Mouse (Mus musculus): ENCODE data around the gene Asxl2. TPM values are rescaled to one million over a fixed set of nuclear protein-coding genes. Genes with fewer than 3 reads are reported as not detected.

The Asxl2 gene
- 10.9 and 13.0 TPM in 2 replicates for polyA plus RNA-seq (2015; fragmentation: Nextera tagmentation; extraction: Ambion mirVana)

- H3K36me3 ChIP-seq (ENCODE audit: control insufficient read depth, insufficient read depth, low read length), result no peaks in the 10 kb centered on the region
- WGBS, result under 1% methylated on average over 49 of the region's 53 CpGs
- H3K9ac ChIP-seq (ENCODE audit: low read depth, low read length), result peak within 1 kb of the TSS; percentile 79
- peak within 1 kb of the TSS; percentile 95 for H3K4me3 ChIP-seq (ENCODE audit: low read depth, low read length)
- ATAC-seq, result peak; percentile 96
- peak within 1 kb of the TSS; percentile 92 for H3K27ac ChIP-seq (ENCODE audit: low read length)
- no peaks in the 10 kb centered on the region for H3K9me3 ChIP-seq (replicated peaks; ENCODE audit: control insufficient read depth, low read length, poor library complexity, severe bottlenecking)
- H3K4me1 ChIP-seq (ENCODE audit: control insufficient read depth, insufficient read depth, low read length), result peaks cover 20% of the 10 kb centered on the region
- H3K27me3 ChIP-seq (ENCODE audit: control insufficient read depth, insufficient read depth, low read depth, low read length), result no peaks in the 10 kb centered on the region
- peak within 1 kb of the TSS; percentile 69 for H3K4me2 ChIP-seq (ENCODE audit: low read length)
These were observed at the start of gene Asxl2 for GRCm38 (mm10) chr12:3426530-3427034. TSS of gene Asxl2 (plus strand) at chr12:3426857.

GRCm38 (mm10) chr12:3377190-3377589 is 49.5 kb upstream of the Asxl2 start:
- no peak overlapping the region for H3K4me3 ChIP-seq (ENCODE audit: low read depth, low read length)
- H3K36me3 ChIP-seq (ENCODE audit: control insufficient read depth, insufficient read depth, low read length), result peaks cover 19% of the 10 kb centered on the region
- WGBS, result 27% methylated on average over 3 of the region's 3 CpGs
- no peak for ATAC-seq
- no peaks in the 10 kb centered on the region for H3K9me3 ChIP-seq (replicated peaks; ENCODE audit: control insufficient read depth, low read length, poor library complexity, severe bottlenecking)
- H3K4me2 ChIP-seq (ENCODE audit: low read length), result no peak overlapping the region
- H3K9ac ChIP-seq (ENCODE audit: low read depth, low read length), result no peak overlapping the region
- no peak overlapping the region for H3K27ac ChIP-seq (ENCODE audit: low read length)
- H3K27me3 ChIP-seq (ENCODE audit: control insufficient read depth, insufficient read depth, low read depth, low read length), result no peaks in the 10 kb centered on the region
- H3K4me1 ChIP-seq (ENCODE audit: control insufficient read depth, insufficient read depth, low read length), result peaks cover 18% of the 10 kb centered on the region

- H3K4me1 ChIP-seq (ENCODE audit: control insufficient read depth, insufficient read depth, low read length), result peaks cover 13% of the 10 kb centered on the region
- no peak overlapping the region for H3K27ac ChIP-seq (ENCODE audit: low read length)
- H3K4me2 ChIP-seq (ENCODE audit: low read length), result no peak overlapping the region
- H3K4me3 ChIP-seq (ENCODE audit: low read depth, low read length), result no peak overlapping the region
- ATAC-seq, result no peak
- H3K9ac ChIP-seq (ENCODE audit: low read depth, low read length), result no peak overlapping the region
- peaks cover 22% of the 10 kb centered on the region for H3K36me3 ChIP-seq (ENCODE audit: control insufficient read depth, insufficient read depth, low read length)
- 81% methylated on average over 5 of the region's 5 CpGs for WGBS
- H3K9me3 ChIP-seq (replicated peaks; ENCODE audit: control insufficient read depth, low read length, poor library complexity, severe bottlenecking), result no peaks in the 10 kb centered on the region
- H3K27me3 ChIP-seq (ENCODE audit: control insufficient read depth, insufficient read depth, low read depth, low read length), result no peaks in the 10 kb centered on the region
These were observed 48.9 kb upstream of the Asxl2 start for GRCm38 (mm10) chr12:3377755-3378154.

- Histone ChIP-seq H3K4me3 (ENCODE audit: low read depth, low read length) (no peak overlapping the region), H3K9me3 (replicated peaks; ENCODE audit: control insufficient read depth, low read length, poor library complexity, severe bottlenecking) (no peaks in the 10 kb centered on the region), H3K27ac (ENCODE audit: low read length) (no peak overlapping the region), H3K4me2 (ENCODE audit: low read length) (no peak overlapping the region), H3K27me3 (ENCODE audit: control insufficient read depth, insufficient read depth, low read depth, low read length) (no peaks in the 10 kb centered on the region), H3K36me3 (ENCODE audit: control insufficient read depth, insufficient read depth, low read length) (peaks cover 35% of the 10 kb centered on the region), H3K9ac (ENCODE audit: low read depth, low read length) (no peak overlapping the region), H3K4me1 (ENCODE audit: control insufficient read depth, insufficient read depth, low read length) (peaks cover 12% of the 10 kb centered on the region)
- no peak for ATAC-seq
- WGBS, result 77% methylated on average over 1 of the region's 1 CpGs
These were observed 41.8 kb upstream of the Asxl2 start for GRCm38 (mm10) chr12:3384860-3385259.

- Histone ChIP-seq H3K27ac (ENCODE audit: low read length) (no peak overlapping the region), H3K4me1 (ENCODE audit: control insufficient read depth, insufficient read depth, low read length) (peaks cover 12% of the 10 kb centered on the region)
These were observed 41.4 kb upstream of the Asxl2 start for GRCm38 (mm10) chr12:3385271-3385670.

GRCm38 (mm10) chr12:3385940-3386339 is 40.7 kb upstream of the Asxl2 start:
- ATAC-seq, result peak; percentile 43; the same call in 1 of the 2 replicates
- 54% methylated on average over 10 of the region's 10 CpGs for whole genome bisulfite sequencing
- H3K4me3 ChIP-seq (ENCODE audit: low read depth, low read length), result no peak overlapping the region
- no peaks in the 10 kb centered on the region for H3K9me3 ChIP-seq (replicated peaks; ENCODE audit: control insufficient read depth, low read length, poor library complexity, severe bottlenecking)
- peaks cover 12% of the 10 kb centered on the region for H3K4me1 ChIP-seq (ENCODE audit: control insufficient read depth, insufficient read depth, low read length)
- H3K9ac ChIP-seq (ENCODE audit: low read depth, low read length), result no peak overlapping the region
- no peaks in the 10 kb centered on the region for H3K27me3 ChIP-seq (ENCODE audit: control insufficient read depth, insufficient read depth, low read depth, low read length)
- H3K4me2 ChIP-seq (ENCODE audit: low read length), result no peak overlapping the region
- H3K36me3 ChIP-seq (ENCODE audit: control insufficient read depth, insufficient read depth, low read length), result peaks cover 41% of the 10 kb centered on the region
- H3K27ac ChIP-seq (ENCODE audit: low read length), result 0 out of 2 replicates have a peak overlapping the region, but pooled peaks have one; percentile 19

More at GRCm38 (mm10) chr12:3385271-3385670, 41.4 kb upstream of the Asxl2 start:
- Histone ChIP-seq H3K36me3 (ENCODE audit: control insufficient read depth, insufficient read depth, low read length) (peaks cover 35% of the 10 kb centered on the region), H3K4me3 (ENCODE audit: low read depth, low read length) (no peak overlapping the region), H3K27me3 (ENCODE audit: control insufficient read depth, insufficient read depth, low read depth, low read length) (no peaks in the 10 kb centered on the region), H3K4me2 (ENCODE audit: low read length) (no peak overlapping the region), H3K9ac (ENCODE audit: low read depth, low read length) (no peak overlapping the region), H3K9me3 (replicated peaks; ENCODE audit: control insufficient read depth, low read length, poor library complexity, severe bottlenecking) (no peaks in the 10 kb centered on the region)
- WGBS, result 74% methylated on average over 6 of the region's 6 CpGs
- no peak for ATAC-seq

GRCm38 (mm10) chr12:3387891-3388290 is 38.8 kb upstream of the Asxl2 start:
- 92% methylated on average over 16 of the region's 16 CpGs for WGBS
- Histone ChIP-seq H3K27ac (ENCODE audit: low read length) (no peak overlapping the region), H3K9me3 (replicated peaks; ENCODE audit: control insufficient read depth, low read length, poor library complexity, severe bottlenecking) (no peaks in the 10 kb centered on the region), H3K4me2 (ENCODE audit: low read length) (no peak overlapping the region), H3K4me1 (ENCODE audit: control insufficient read depth, insufficient read depth, low read length) (peaks cover 12% of the 10 kb centered on the region), H3K27me3 (ENCODE audit: control insufficient read depth, insufficient read depth, low read depth, low read length) (no peaks in the 10 kb centered on the region), H3K4me3 (ENCODE audit: low read depth, low read length) (no peak overlapping the region), H3K9ac (ENCODE audit: low read depth, low read length) (no peak overlapping the region), H3K36me3 (ENCODE audit: control insufficient read depth, insufficient read depth, low read length) (peaks cover 32% of the 10 kb centered on the region)
- ATAC-seq, result no peak

GRCm38 (mm10) chr12:3389394-3389793 is 37.3 kb upstream of the Asxl2 start:
- Histone ChIP-seq H3K9ac (ENCODE audit: low read depth, low read length) (no peak overlapping the region), H3K36me3 (ENCODE audit: control insufficient read depth, insufficient read depth, low read length) (peaks cover 39% of the 10 kb centered on the region), H3K4me1 (ENCODE audit: control insufficient read depth, insufficient read depth, low read length) (peaks cover 12% of the 10 kb centered on the region), H3K9me3 (replicated peaks; ENCODE audit: control insufficient read depth, low read length, poor library complexity, severe bottlenecking) (no peaks in the 10 kb centered on the region), H3K4me2 (ENCODE audit: low read length) (no peak overlapping the region), H3K27me3 (ENCODE audit: control insufficient read depth, insufficient read depth, low read depth, low read length) (no peaks in the 10 kb centered on the region), H3K4me3 (ENCODE audit: low read depth, low read length) (no peak overlapping the region), H3K27ac (ENCODE audit: low read length) (no peak overlapping the region)
- 93% methylated on average over 12 of the region's 12 CpGs for WGBS
- ATAC-seq, result no peak

- Histone ChIP-seq H3K4me1 (ENCODE audit: control insufficient read depth, insufficient read depth, low read length) (peaks cover 6% of the 10 kb centered on the region; the same call in 1 of the 2 replicates), H3K4me2 (ENCODE audit: low read length) (no peak overlapping the region), H3K9me3 (replicated peaks; ENCODE audit: control insufficient read depth, low read length, poor library complexity, severe bottlenecking) (no peaks in the 10 kb centered on the region), H3K27ac (ENCODE audit: low read length) (no peak overlapping the region), H3K4me3 (ENCODE audit: low read depth, low read length) (no peak overlapping the region), H3K27me3 (ENCODE audit: control insufficient read depth, insufficient read depth, low read depth, low read length) (no peaks in the 10 kb centered on the region), H3K36me3 (ENCODE audit: control insufficient read depth, insufficient read depth, low read length) (peaks cover 44% of the 10 kb centered on the region), H3K9ac (ENCODE audit: low read depth, low read length) (no peak overlapping the region)
- no peak for ATAC-seq
- 89% methylated on average over 2 of the region's 2 CpGs for WGBS
These were observed 36.6 kb upstream of the Asxl2 start for GRCm38 (mm10) chr12:3390071-3390470.
